Mouse (Mus musculus): Measurements from ENCODE around the gene Sephs1.
"Not testable (repeated sequence)": the region's sequence is repeated elsewhere in the genome, so short reads cannot be mapped to it uniquely, and the experiment has no call there.

The Sephs1 gene

GRCm38 (mm10) chr2:4900624-4901023 lies 19.3 kb downstream of the Sephs1 start:
- in situ Hi-C loops (cut with MboI; ENCODE audit: unreplicated experiment in 2 of 2), result loop anchor here (25.0 kb wide), 2 partner anchors 712 to 1262 kb away; no protein-coding TSS in a partner anchor

- in situ Hi-C loops (cut with MboI; ENCODE audit: unreplicated experiment in 2 of 2), result loop anchor here (25.0 kb wide), 2 partner anchors 710 to 1260 kb away; no protein-coding TSS in a partner anchor
Observed at GRCm38 (mm10) chr2:4902346-4902745, 21.0 kb downstream of the Sephs1 start.

GRCm38 (mm10) chr2:4907120-4907519 lies 25.8 kb downstream of the Sephs1 start:
- in situ Hi-C loops (cut with MboI; ENCODE audit: unreplicated experiment in 2 of 2), result loop anchor here (25.0 kb wide), 2 partner anchors 705 to 1255 kb away; no protein-coding TSS in a partner anchor

GRCm38 (mm10) chr2:4907916-4908315 lies 26.6 kb downstream of the Sephs1 start:
- in situ Hi-C loops (cut with MboI; ENCODE audit: unreplicated experiment in 2 of 2), result loop anchor here (25.0 kb wide), 2 partner anchors 704 to 1254 kb away; no protein-coding TSS in a partner anchor

- in situ Hi-C loops (cut with MboI; ENCODE audit: unreplicated experiment in 2 of 2), result loop anchor here (25.0 kb wide), 2 partner anchors 703 to 1253 kb away; no protein-coding TSS in a partner anchor
Observed at GRCm38 (mm10) chr2:4908771-4909315, 27.5 kb downstream of the Sephs1 start.

GRCm38 (mm10) chr2:4909909-4910308 lies 28.5 kb downstream of the Sephs1 start:
- in situ Hi-C loops (cut with MboI; ENCODE audit: unreplicated experiment in 2 of 2), result loop anchor here (10.0 to 25.0 kb wide), 7 partner anchors 495 to 1252 kb away; partner anchors contain the start of gene Camk1d (in 2 of the 2)

GRCm38 (mm10) chr2:4910521-4910920 lies 29.2 kb downstream of the Sephs1 start:
- in situ Hi-C loops (cut with MboI; ENCODE audit: unreplicated experiment in 2 of 2), result loop anchor here (10.0 to 25.0 kb wide), 7 partner anchors 494 to 1252 kb away; partner anchors contain the start of gene Camk1d (in 2 of the 2)

GRCm38 (mm10) chr2:4913949-4914348 lies 32.6 kb downstream of the Sephs1 start:
- in situ Hi-C loops (cut with MboI; ENCODE audit: unreplicated experiment in 2 of 2), result loop anchor here (10.0 to 25.0 kb wide), 7 partner anchors 491 to 1248 kb away; partner anchors contain the start of gene Camk1d (in 2 of the 2)

- in situ Hi-C loops (cut with MboI; ENCODE audit: unreplicated experiment in 2 of 2), result loop anchor here (5.0 to 25.0 kb wide), 10 partner anchors 71 to 1246 kb away; partner anchors contain the start of genes Camk1d (in 2 of the 2) and Mcm10 (in 1 of the 2)
Observed at GRCm38 (mm10) chr2:4916037-4916436, 34.7 kb downstream of the Sephs1 start.

- in situ Hi-C loops (cut with MboI; ENCODE audit: unreplicated experiment in 2 of 2), result loop anchor here (5.0 to 25.0 kb wide), 10 partner anchors 70 to 1245 kb away; partner anchors contain the start of genes Camk1d (in 2 of the 2) and Mcm10 (in 1 of the 2)
Observed at GRCm38 (mm10) chr2:4917326-4918021, 36.1 kb downstream of the Sephs1 start.

GRCm38 (mm10) chr2:4918860-4919739 lies 37.7 kb downstream of the Sephs1 start, which contains the start of gene Phyh:
Gene Phyh (plus strand): TSS chr2:4919019.
- in situ Hi-C loops (cut with MboI; ENCODE audit: unreplicated experiment in 2 of 2), result loop anchor here (5.0 to 25.0 kb wide), 10 partner anchors 68 to 1243 kb away; partner anchors contain the start of genes Camk1d (in 2 of the 2) and Mcm10 (in 1 of the 2)

- in situ Hi-C loops (cut with MboI; ENCODE audit: unreplicated experiment in 2 of 2), result loop anchor here (25.0 kb wide), 2 partner anchors 691 to 1241 kb away; no protein-coding TSS in a partner anchor
Observed at GRCm38 (mm10) chr2:4921019-4921418, 39.7 kb downstream of the Sephs1 start.

GRCm38 (mm10) chr2:4922476-4923164 lies 41.3 kb downstream of the Sephs1 start:
- in situ Hi-C loops (cut with MboI; ENCODE audit: unreplicated experiment in 2 of 2), result loop anchor here (25.0 kb wide), 2 partner anchors 690 to 1240 kb away; no protein-coding TSS in a partner anchor

- in situ Hi-C loops (cut with MboI; ENCODE audit: unreplicated experiment in 2 of 2), result no loop called here
Observed at GRCm38 (mm10) chr2:4927391-4927790, 46.0 kb downstream of the Sephs1 start.

- in situ Hi-C loops (cut with MboI; ENCODE audit: unreplicated experiment in 2 of 2), result no loop called here
Observed at GRCm38 (mm10) chr2:4929230-4929629, 47.9 kb downstream of the Sephs1 start.

GRCm38 (mm10) chr2:4934516-4934915 lies 53.2 kb downstream of the Sephs1 start:
- in situ Hi-C loops (cut with MboI; ENCODE audit: unreplicated experiment in 2 of 2), result loop anchor here in 1 of 2 experiments (10.0 kb wide), 1 partner anchor 50 kb away; no protein-coding TSS in a partner anchor

GRCm38 (mm10) chr2:4937931-4938330 lies 56.6 kb downstream of the Sephs1 start:
- in situ Hi-C loops (cut with MboI; ENCODE audit: unreplicated experiment in 2 of 2), result loop anchor here in 1 of 2 experiments (10.0 kb wide), 1 partner anchor 47 kb away; no protein-coding TSS in a partner anchor

- in situ Hi-C loops (cut with MboI; ENCODE audit: unreplicated experiment in 2 of 2), result no loop called here
Observed at GRCm38 (mm10) chr2:4940861-4941260, 59.5 kb downstream of the Sephs1 start.

- in situ Hi-C loops (cut with MboI; ENCODE audit: unreplicated experiment in 2 of 2), result not testable (repeated sequence)
Observed at GRCm38 (mm10) chr2:4949691-4950090, 68.3 kb downstream of the Sephs1 start.

Measured in v-Abl transformed pro-B cells (cell line).